Mouse (Mus musculus): ENCODE measurements around the gene Scrt2. TPM values are rescaled to one million over a fixed set of nuclear protein-coding genes. Genes with fewer than 3 reads are reported as not detected.

Gene Scrt2
- polyA plus RNA-seq, 1 experiment from 2014 or later: 0.06 TPM

- Histone ChIP-seq H3K9ac (ENCODE audit: low read length) (no peak overlapping the region), H3K27me3 (ENCODE audit: control insufficient read depth, insufficient read depth, low read length) (peaks cover 41% of the 10 kb centered on the region), H3K9me3 (replicated peaks; ENCODE audit: control insufficient read depth, low read length) (no peaks in the 10 kb centered on the region), H3K4me1 (ENCODE audit: control insufficient read depth, insufficient read depth, low read length) (peaks cover 4% of the 10 kb centered on the region; the same call in 1 of the 2 replicates), H3K4me2 (ENCODE audit: low read depth, low read length) (no peak overlapping the region), H3K4me3 (replicated peaks; ENCODE audit: low read length) (no peak overlapping the region), H3K36me3 (ENCODE audit: control insufficient read depth, insufficient read depth, low read length) (no peaks in the 10 kb centered on the region), H3K27ac (ENCODE audit: low read length) (no peak overlapping the region)
- WGBS: 77% methylated on average over 5 of the region's 5 CpGs
- no peak for ATAC-seq (ENCODE audit: insufficient read depth, low FRiP score)
Observed at GRCm38 (mm10) chr2:152089581-152089980, 8.3 kb downstream of the Scrt2 start.

- 85% methylated on average over 5 of the region's 5 CpGs for WGBS
- Histone ChIP-seq H3K4me1 (ENCODE audit: control insufficient read depth, insufficient read depth, low read length) (peaks cover 7% of the 10 kb centered on the region; the same call in 1 of the 2 replicates), H3K4me3 (replicated peaks; ENCODE audit: low read length) (no peak overlapping the region), H3K9me3 (replicated peaks; ENCODE audit: control insufficient read depth, low read length) (no peaks in the 10 kb centered on the region), H3K27me3 (ENCODE audit: control insufficient read depth, insufficient read depth, low read length) (peaks cover 48% of the 10 kb centered on the region), H3K36me3 (ENCODE audit: control insufficient read depth, insufficient read depth, low read length) (no peaks in the 10 kb centered on the region), H3K9ac (ENCODE audit: low read length) (no peak overlapping the region), H3K27ac (ENCODE audit: low read length) (no peak overlapping the region), H3K4me2 (ENCODE audit: low read depth, low read length) (no peak overlapping the region)
- ATAC-seq (ENCODE audit: insufficient read depth, low FRiP score): no peak
Observed at GRCm38 (mm10) chr2:152090486-152090885, 9.2 kb downstream of the Scrt2 start.

- 31% methylated on average over 12 of the region's 12 CpGs for WGBS
- H3K27me3 ChIP-seq (ENCODE audit: control insufficient read depth, insufficient read depth, low read length): peaks cover 58% of the 10 kb centered on the region
- no peak overlapping the region for H3K4me2 ChIP-seq (ENCODE audit: low read depth, low read length)
- H3K9me3 ChIP-seq (replicated peaks; ENCODE audit: control insufficient read depth, low read length): no peaks in the 10 kb centered on the region
- H3K27ac ChIP-seq (ENCODE audit: low read length): no peak overlapping the region
- no peak overlapping the region for H3K4me3 ChIP-seq (replicated peaks; ENCODE audit: low read length)
- peaks cover 7% of the 10 kb centered on the region; the same call in 1 of the 2 replicates for H3K4me1 ChIP-seq (ENCODE audit: control insufficient read depth, insufficient read depth, low read length)
- H3K9ac ChIP-seq (ENCODE audit: low read length): no peak overlapping the region
- ATAC-seq (ENCODE audit: insufficient read depth, low FRiP score): no peak
- H3K36me3 ChIP-seq (ENCODE audit: control insufficient read depth, insufficient read depth, low read length): no peaks in the 10 kb centered on the region
Observed at GRCm38 (mm10) chr2:152091342-152092056, 10.2 kb downstream of the Scrt2 start.

GRCm38 (mm10) chr2:152092927-152093326 lies 11.6 kb downstream of the Scrt2 start:
- Histone ChIP-seq H3K4me1 (ENCODE audit: control insufficient read depth, insufficient read depth, low read length) (peaks cover 7% of the 10 kb centered on the region; the same call in 1 of the 2 replicates), H3K27ac (ENCODE audit: low read length) (no peak overlapping the region), H3K4me2 (ENCODE audit: low read depth, low read length) (peak overlapping the region; percentile 62), H3K36me3 (ENCODE audit: control insufficient read depth, insufficient read depth, low read length) (no peaks in the 10 kb centered on the region), H3K9ac (ENCODE audit: low read length) (no peak overlapping the region; the same call in 1 of the 2 replicates), H3K27me3 (ENCODE audit: control insufficient read depth, insufficient read depth, low read length) (peaks cover 58% of the 10 kb centered on the region), H3K4me3 (replicated peaks; ENCODE audit: low read length) (peak overlapping the region; percentile 48), H3K9me3 (replicated peaks; ENCODE audit: control insufficient read depth, low read length) (no peaks in the 10 kb centered on the region)
- 4% methylated on average over 39 of the region's 45 CpGs for WGBS
- ATAC-seq (ENCODE audit: insufficient read depth, low FRiP score): no peak

- Histone ChIP-seq H3K9me3 (replicated peaks; ENCODE audit: control insufficient read depth, low read length) (no peaks in the 10 kb centered on the region), H3K9ac (ENCODE audit: low read length) (no peak overlapping the region; the same call in 1 of the 2 replicates), H3K4me2 (ENCODE audit: low read depth, low read length) (peak overlapping the region; percentile 62), H3K4me1 (ENCODE audit: control insufficient read depth, insufficient read depth, low read length) (peaks cover 7% of the 10 kb centered on the region; the same call in 1 of the 2 replicates), H3K27me3 (ENCODE audit: control insufficient read depth, insufficient read depth, low read length) (peaks cover 58% of the 10 kb centered on the region), H3K36me3 (ENCODE audit: control insufficient read depth, insufficient read depth, low read length) (no peaks in the 10 kb centered on the region), H3K4me3 (replicated peaks; ENCODE audit: low read length) (peak overlapping the region; percentile 48), H3K27ac (ENCODE audit: low read length) (no peak overlapping the region)
- WGBS: 1% methylated on average over 57 of the region's 60 CpGs
- no peak for ATAC-seq (ENCODE audit: insufficient read depth, low FRiP score)
Observed at GRCm38 (mm10) chr2:152093356-152093792, 12.0 kb downstream of the Scrt2 start.

GRCm38 (mm10) chr2:152094856-152095545 lies 13.7 kb downstream of the Scrt2 start:
- Histone ChIP-seq H3K4me1 (ENCODE audit: control insufficient read depth, insufficient read depth, low read length) (peaks cover 7% of the 10 kb centered on the region; the same call in 1 of the 2 replicates), H3K9me3 (replicated peaks; ENCODE audit: control insufficient read depth, low read length) (no peaks in the 10 kb centered on the region), H3K4me2 (ENCODE audit: low read depth, low read length) (peak overlapping the region; percentile 43), H3K27me3 (ENCODE audit: control insufficient read depth, insufficient read depth, low read length) (peaks cover 58% of the 10 kb centered on the region), H3K4me3 (replicated peaks; ENCODE audit: low read length) (peak overlapping the region; percentile 12; the same call in 1 of the 2 replicates), H3K9ac (ENCODE audit: low read length) (no peak overlapping the region; the same call in 1 of the 2 replicates), H3K27ac (ENCODE audit: low read length) (no peak overlapping the region), H3K36me3 (ENCODE audit: control insufficient read depth, insufficient read depth, low read length) (no peaks in the 10 kb centered on the region)
- ATAC-seq (ENCODE audit: insufficient read depth, low FRiP score): no peak
- 7% methylated on average over 29 of the region's 29 CpGs for WGBS

GRCm38 (mm10) chr2:152096922-152097321 lies 15.6 kb downstream of the Scrt2 start:
- Histone ChIP-seq H3K4me2 (ENCODE audit: low read depth, low read length) (no peak overlapping the region), H3K36me3 (ENCODE audit: control insufficient read depth, insufficient read depth, low read length) (no peaks in the 10 kb centered on the region), H3K4me1 (ENCODE audit: control insufficient read depth, insufficient read depth, low read length) (peaks cover 7% of the 10 kb centered on the region; the same call in 1 of the 2 replicates), H3K27me3 (ENCODE audit: control insufficient read depth, insufficient read depth, low read length) (peaks cover 43% of the 10 kb centered on the region), H3K9ac (ENCODE audit: low read length) (no peak overlapping the region), H3K9me3 (replicated peaks; ENCODE audit: control insufficient read depth, low read length) (no peaks in the 10 kb centered on the region), H3K27ac (ENCODE audit: low read length) (no peak overlapping the region), H3K4me3 (replicated peaks; ENCODE audit: low read length) (no peak overlapping the region)
- 75% methylated on average over 2 of the region's 2 CpGs for WGBS
- ATAC-seq (ENCODE audit: insufficient read depth, low FRiP score): no peak

- peaks cover 34% of the 10 kb centered on the region for H3K27me3 ChIP-seq (ENCODE audit: control insufficient read depth, insufficient read depth, low read length)
- H3K4me1 ChIP-seq (ENCODE audit: control insufficient read depth, insufficient read depth, low read length): peaks cover 7% of the 10 kb centered on the region; the same call in 1 of the 2 replicates
- H3K9ac ChIP-seq (ENCODE audit: low read length): no peak overlapping the region
- 67% methylated on average over 11 of the region's 11 CpGs for WGBS
- no peak overlapping the region for H3K4me2 ChIP-seq (ENCODE audit: low read depth, low read length)
- no peak for ATAC-seq (ENCODE audit: insufficient read depth, low FRiP score)
- no peaks in the 10 kb centered on the region for H3K36me3 ChIP-seq (ENCODE audit: control insufficient read depth, insufficient read depth, low read length)
- H3K4me3 ChIP-seq (replicated peaks; ENCODE audit: low read length): no peak overlapping the region
- no peaks in the 10 kb centered on the region for H3K9me3 ChIP-seq (replicated peaks; ENCODE audit: control insufficient read depth, low read length)
- no peak overlapping the region for H3K27ac ChIP-seq (ENCODE audit: low read length)
Observed at GRCm38 (mm10) chr2:152097916-152098315, 16.6 kb downstream of the Scrt2 start.

- H3K27me3 ChIP-seq (ENCODE audit: control insufficient read depth, insufficient read depth, low read length): peaks cover 18% of the 10 kb centered on the region
- H3K4me1 ChIP-seq (ENCODE audit: control insufficient read depth, insufficient read depth, low read length): peaks cover 3% of the 10 kb centered on the region; the same call in 1 of the 2 replicates
- H3K9ac ChIP-seq (ENCODE audit: low read length): no peak overlapping the region
- no peak for ATAC-seq (ENCODE audit: insufficient read depth, low FRiP score)
- 66% methylated on average over 3 of the region's 3 CpGs for WGBS
- H3K9me3 ChIP-seq (replicated peaks; ENCODE audit: control insufficient read depth, low read length): no peaks in the 10 kb centered on the region
- H3K27ac ChIP-seq (ENCODE audit: low read length): no peak overlapping the region
- H3K36me3 ChIP-seq (ENCODE audit: control insufficient read depth, insufficient read depth, low read length): no peaks in the 10 kb centered on the region
- no peak overlapping the region for H3K4me2 ChIP-seq (ENCODE audit: low read depth, low read length)
- H3K4me3 ChIP-seq (replicated peaks; ENCODE audit: low read length): no peak overlapping the region
Observed at GRCm38 (mm10) chr2:152099538-152099937, 18.2 kb downstream of the Scrt2 start.
